Mouse (Mus musculus) hindbrain, postnatal 0 days (tissue): ENCODE measurements around the gene Tmcc3. TPM values are rescaled to one million over a fixed set of nuclear protein-coding genes. Genes with fewer than 3 reads are reported as not detected.

ENCODE experiments used
- ATAC-seq: fragments of 200-750 bp; cut with Nextera tagmentation; 2 replicates; pipeline ENCODE4 v1.8.0; 2017; ENCODE audit warnings: mild to moderate bottlenecking, moderate TSS enrichment, moderate library complexity
- DNase-seq: peaks from one replicate; pipeline ENCODE4 v3.0.0-alpha.2; 2015; ENCODE audit warnings: low spot score
- H3K27ac ChIP-seq: fragments of 300-500 bp; sonication (generic); 2 replicates; pipeline ENCODE4 v1.5.1; 2014; ENCODE audit warnings: mild to moderate bottlenecking
- H3K27me3 ChIP-seq: fragments of 300-500 bp; sonication (generic); 2 replicates; pipeline ENCODE4 v1.6.1; 2014; ENCODE audit warnings: low read length, mixed read lengths; ENCODE audit not compliant: insufficient read depth
- H3K36me3 ChIP-seq: fragments of 300-500 bp; sonication (generic); 2 replicates; pipeline ENCODE4 v1.6.1; 2014; ENCODE audit warnings: low read length, mixed read lengths; ENCODE audit not compliant: insufficient read depth
- H3K4me1 ChIP-seq: fragments of 300-500 bp; sonication (generic); 2 replicates; pipeline ENCODE4 v1.6.1; 2014; ENCODE audit warnings: antibody characterized with exemption, low read length, mixed read lengths; ENCODE audit not compliant: insufficient read depth
- H3K4me2 ChIP-seq: fragments of 300-500 bp; sonication (generic); 2 replicates; pipeline ENCODE4 v1.6.1; 2014; ENCODE audit warnings: low read depth, mild to moderate bottlenecking, low read length, moderate library complexity, mixed read lengths
- H3K4me3 ChIP-seq: fragments of 300-500 bp; sonication (generic); 2 replicates; pipeline ENCODE4 v1.5.1; 2014; ENCODE audit warnings: low read length
- H3K9ac ChIP-seq: fragments of 300-500 bp; sonication (generic); replicated peaks from 2 replicates; pipeline ENCODE4 v1.6.1; 2014; ENCODE audit warnings: mild to moderate bottlenecking, low read length, moderate library complexity, mixed read lengths
- H3K9me3 ChIP-seq: fragments of 300-500 bp; sonication (generic); 2 replicates; pipeline ENCODE4 v1.6.1; 2016; ENCODE audit warnings: low read length, mixed read lengths
- CTCF ChIP-seq: IDR thresholded peaks from 2 replicates; pipeline ENCODE4 v1.5.1; 2016; ENCODE audit warnings: antibody characterized with exemption, control low read depth, low read depth
- WGBS: fragments of 180-500 bp; shearing (Covaris S2); extraction: QIAGEN DNeasy Blood & Tissue Kit; methylation state at CpG from one replicate; pipeline ENCODE4 v1.1.7; 2014; 5-methylcytosine and 5-hydroxymethylcytosine counted together
- polyA plus RNA-seq: library from polyadenylated mRNA; unstranded; fragments of >200 nt; fragmentation: Nextera tagmentation; extraction: Ambion mirVana; gene quantifications from 2 replicates; pipeline ENCODE4 v1.2.1, GENCODE M21; 2015
- total RNA-seq: library from RNA; depleted of rRNA; stranded (reverse); fragments of >200 nt; gene quantifications from 2 replicates; pipeline ENCODE4 v1.2.3, GENCODE M21; 2014

Tmcc3 gene
- total and polyA plus RNA-seq, 2 experiments from 2014 or later: 9.7 to 15.3 TPM

GRCm38 (mm10) chr10:94354427-94354826, 42.7 kb downstream of the Tmcc3 start:
- Histone ChIP-seq H3K36me3 (no peaks in the 10 kb centered on the region), H3K27me3 (no peaks in the 10 kb centered on the region), H3K9ac (no peak overlapping the region), H3K4me2 (no peak overlapping the region), H3K27ac (no peak overlapping the region), H3K4me3 (no peak overlapping the region), H3K4me1 (peaks cover 7% of the 10 kb centered on the region; the same call in 1 of the 2 replicates), H3K9me3 (no peaks in the 10 kb centered on the region)
- 86% methylated on average over 3 of the region's 3 CpGs for WGBS
- no peak for DNase-seq
- ATAC-seq: no peak
- TF ChIP-seq CTCF: no peak

- Histone ChIP-seq H3K4me1 (no peaks in the 10 kb centered on the region), H3K4me2 (no peak overlapping the region), H3K36me3 (no peaks in the 10 kb centered on the region), H3K9ac (no peak overlapping the region), H3K4me3 (no peak overlapping the region), H3K27me3 (no peaks in the 10 kb centered on the region), H3K27ac (no peak overlapping the region), H3K9me3 (no peaks in the 10 kb centered on the region)
- DNase-seq (no peak), ATAC-seq (no peak)
- TF ChIP-seq CTCF: no peak
- WGBS: 92% methylated on average over 13 of the region's 13 CpGs
Measured at GRCm38 (mm10) chr10:94356504-94357169, 44.9 kb downstream of the Tmcc3 start.

- Histone ChIP-seq H3K9ac (no peak overlapping the region), H3K36me3 (no peaks in the 10 kb centered on the region), H3K27me3 (no peaks in the 10 kb centered on the region), H3K4me2 (no peak overlapping the region), H3K4me3 (no peak overlapping the region), H3K9me3 (no peaks in the 10 kb centered on the region), H3K4me1 (no peaks in the 10 kb centered on the region), H3K27ac (no peak overlapping the region)
- 71% methylated on average over 1 of the region's 1 CpGs for whole genome bisulfite sequencing
- no peak for TF ChIP-seq CTCF
- ATAC-seq: no peak
- DNase-seq: no peak
Measured at GRCm38 (mm10) chr10:94360664-94361063, 48.9 kb downstream of the Tmcc3 start.

- DNase-seq (peak; percentile 20), ATAC-seq (no peak)
- H3K27me3 ChIP-seq: no peaks in the 10 kb centered on the region
- H3K9ac ChIP-seq: no peak overlapping the region
- H3K4me2 ChIP-seq: no peak overlapping the region
- H3K36me3 ChIP-seq: no peaks in the 10 kb centered on the region
- H3K4me3 ChIP-seq: no peak overlapping the region
- H3K27ac ChIP-seq: peak overlapping the region; percentile 48; the same call in 1 of the 2 replicates
- TF ChIP-seq CTCF: no peak
- no peaks in the 10 kb centered on the region for H3K9me3 ChIP-seq
- 33% methylated on average over 2 of the region's 2 CpGs for WGBS
- H3K4me1 ChIP-seq: no peaks in the 10 kb centered on the region; the same call in 1 of the 2 replicates
Measured at GRCm38 (mm10) chr10:94371293-94371692, 59.5 kb downstream of the Tmcc3 start.

GRCm38 (mm10) chr10:94376941-94377340, 65.2 kb downstream of the Tmcc3 start:
- no peaks in the 10 kb centered on the region for H3K36me3 ChIP-seq
- no peaks in the 10 kb centered on the region for H3K27me3 ChIP-seq
- no peak overlapping the region for H3K4me2 ChIP-seq
- DNase-seq (no peak), ATAC-seq (no peak)
- no peak overlapping the region for H3K27ac ChIP-seq
- TF ChIP-seq CTCF: no peak
- WGBS: 41% methylated on average over 4 of the region's 4 CpGs
- no peaks in the 10 kb centered on the region for H3K9me3 ChIP-seq
- H3K4me3 ChIP-seq: no peak overlapping the region
- H3K4me1 ChIP-seq: peaks cover 9% of the 10 kb centered on the region
- no peak overlapping the region for H3K9ac ChIP-seq

- no peaks in the 10 kb centered on the region for H3K36me3 ChIP-seq
Measured at GRCm38 (mm10) chr10:94377844-94378243, 66.1 kb downstream of the Tmcc3 start.

GRCm38 (mm10) chr10:94378383-94378782, 66.6 kb downstream of the Tmcc3 start:
- Histone ChIP-seq H3K9ac (0 out of 2 replicates have a peak overlapping the region, but pooled peaks have one; percentile 17), H3K4me3 (no peak overlapping the region), H3K36me3 (no peaks in the 10 kb centered on the region), H3K4me2 (peak overlapping the region; percentile 37), H3K9me3 (no peaks in the 10 kb centered on the region), H3K4me1 (peaks cover 9% of the 10 kb centered on the region), H3K27me3 (no peaks in the 10 kb centered on the region), H3K27ac (peak overlapping the region; percentile 68)
- DNase-seq (peak; percentile 89), ATAC-seq (peak; percentile 83)
- 47% methylated on average over 13 of the region's 13 CpGs for WGBS
- TF ChIP-seq CTCF: peak; percentile 64

More at GRCm38 (mm10) chr10:94377844-94378243, 66.1 kb downstream of the Tmcc3 start:
- Histone ChIP-seq H3K4me1 (peaks cover 9% of the 10 kb centered on the region), H3K27me3 (no peaks in the 10 kb centered on the region), H3K9ac (0 out of 2 replicates have a peak overlapping the region, but pooled peaks have one; percentile 17), H3K4me3 (no peak overlapping the region), H3K27ac (peak overlapping the region; percentile 68), H3K9me3 (no peaks in the 10 kb centered on the region), H3K4me2 (0 out of 2 replicates have a peak overlapping the region, but pooled peaks have one; percentile 37)
- 49% methylated on average over 10 of the region's 10 CpGs for WGBS
- DNase-seq (peak; percentile 37), ATAC-seq (peak; percentile 49; the same call in 1 of the 2 replicates)
- TF ChIP-seq CTCF: no peak
